Mouse (Mus musculus): ENCODE measurements around the gene Camk2n2.

Gene Camk2n2

GRCm38 (mm10) chr16:20610501-20611356 is 10.4 kb downstream of the Camk2n2 start:
- peak; percentile 75 for DNase-seq (ENCODE audit: low read depth, low spot score)

- DNase-seq (ENCODE audit: low read depth, low spot score), result no peak
Observed at GRCm38 (mm10) chr16:20604705-20605104, 16.4 kb downstream of the Camk2n2 start.

DNA sequence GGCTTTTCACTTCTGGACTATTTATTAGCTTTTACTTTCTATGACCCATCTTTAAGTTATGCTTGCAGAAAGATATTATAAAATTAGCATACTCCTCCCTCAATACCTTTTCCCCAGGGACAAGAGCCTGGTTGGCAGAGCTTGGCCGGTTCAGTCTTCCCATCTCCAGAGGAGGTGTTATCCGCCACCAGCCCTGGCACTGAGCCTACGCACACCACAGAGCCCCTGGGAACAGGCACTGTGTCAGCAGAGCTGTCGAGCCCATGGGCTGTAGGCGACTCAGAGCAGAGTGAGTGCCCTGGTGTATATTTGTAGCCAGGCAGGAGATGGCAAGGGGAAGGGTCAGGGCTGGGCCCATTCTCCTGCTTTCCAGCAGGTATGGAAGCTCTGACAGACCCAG is 20.6 kb downstream of the Camk2n2 start:
- DNase-seq (ENCODE audit: low read depth, low spot score), result no peak

- DNase-seq (ENCODE audit: low read depth, low spot score), result no peak
Observed at GRCm38 (mm10) chr16:20596687-20597441, 24.2 kb downstream of the Camk2n2 start.

GRCm38 (mm10) chr16:20595737-20596136 is 25.4 kb downstream of the Camk2n2 start:
- no peak for DNase-seq (ENCODE audit: low read depth, low spot score)

GRCm38 (mm10) chr16:20595060-20595673 is 25.9 kb downstream of the Camk2n2 start:
- no peak for DNase-seq (ENCODE audit: low read depth, low spot score)

DNA sequence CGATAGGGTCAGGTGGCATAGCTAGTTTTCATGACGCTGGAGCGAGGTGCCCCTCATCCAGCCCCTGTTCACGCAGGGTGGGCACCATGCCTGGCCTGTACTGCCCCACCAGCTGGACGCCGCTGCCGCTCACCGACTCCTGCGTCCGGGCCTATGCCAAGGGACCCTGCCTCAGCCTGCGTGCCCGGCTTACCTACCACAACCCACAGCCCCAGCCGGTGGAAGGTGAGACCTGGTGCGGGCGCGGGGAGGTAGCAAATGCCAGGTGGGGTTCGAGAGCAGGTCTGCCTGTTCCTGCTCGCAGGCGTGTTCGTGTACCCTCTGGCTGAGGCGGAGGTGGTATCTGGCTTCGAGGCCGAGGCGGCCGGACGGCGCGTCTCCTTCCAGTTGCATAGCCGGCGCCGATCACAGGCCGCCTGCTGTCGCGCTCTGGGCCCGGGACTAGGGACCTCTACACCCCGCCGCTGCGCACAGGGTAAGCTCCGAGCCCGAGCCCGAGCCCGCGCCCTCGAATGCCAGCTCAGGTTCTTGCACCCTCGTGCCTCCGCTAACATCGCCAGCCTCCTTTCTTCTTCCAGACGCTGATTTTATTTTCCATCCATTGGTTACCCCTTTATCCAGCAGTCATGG is 29.9 kb downstream of the Camk2n2 start:
- no peak for DNase-seq (ENCODE audit: low read depth, low spot score)

DNA sequence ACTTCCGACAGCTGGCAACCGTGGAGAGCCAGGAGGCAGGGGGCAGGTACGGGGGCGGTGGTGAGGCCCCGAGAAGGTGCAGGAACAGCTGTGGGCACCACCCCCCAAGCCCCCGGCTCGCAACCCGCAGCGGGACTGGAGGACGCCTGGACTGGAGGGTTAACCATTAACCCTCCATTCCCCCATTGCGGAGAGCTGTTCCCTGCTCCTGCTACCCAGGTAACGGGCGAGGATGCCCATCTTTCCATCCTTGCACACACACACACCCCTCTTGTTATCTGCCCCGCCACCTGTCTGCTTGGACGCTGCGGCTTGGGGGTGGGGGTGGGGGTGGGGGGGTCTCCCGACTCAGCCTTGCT is 30.4 kb downstream of the Camk2n2 start:
- no peak for DNase-seq (ENCODE audit: low read depth, low spot score)

GRCm38 (mm10) chr16:20589939-20590679 is 31.0 kb downstream of the Camk2n2 start:
- no peak for DNase-seq (ENCODE audit: low read depth, low spot score)

GRCm38 (mm10) chr16:20589366-20589938 is 31.6 kb downstream of the Camk2n2 start, which contains the start of gene Vwa5b2:
Gene Vwa5b2 (plus strand): TSS chr16:20589471.
- no peak for DNase-seq (ENCODE audit: low read depth, low spot score)
